Mouse (Mus musculus) ES-E14 (cell line): ENCODE results near the gene St3gal3. TPM values are rescaled to one million over a fixed set of nuclear protein-coding genes. Genes with fewer than 3 reads are reported as not detected.

Source experiments
- DNase-seq: peaks from one replicate; pipeline ENCODE4 v3.0.0-alpha.2; 2013; ENCODE audit warnings: low read depth, low spot score
- H3K27ac ChIP-seq: 2 replicates; pipeline ENCODE4 v1.5.1; 2012; ENCODE audit warnings: low read depth, mild to moderate bottlenecking, low read length, moderate library complexity, mixed read lengths; ENCODE audit not compliant: poor library complexity, insufficient read depth, severe bottlenecking
- H3K36me3 ChIP-seq: 2 replicates; pipeline ENCODE4 v1.6.1; 2012; ENCODE audit warnings: mild to moderate bottlenecking, low read length, moderate library complexity, mixed read lengths; ENCODE audit not compliant: control insufficient read depth, poor library complexity, insufficient read depth, severe bottlenecking
- H3K4me1 ChIP-seq, 2 experiments: fragments of 150-350 bp in 1 of 2; sonication (generic) in 1 of 2; 2 replicates each; pipeline ENCODE4 v1.6.1; 2012; ENCODE audit warnings: low read length in 2 of 2, mild to moderate bottlenecking in 1 of 2, mixed read lengths in 1 of 2; ENCODE audit not compliant: control insufficient read depth in 2 of 2, insufficient read depth in 2 of 2, poor library complexity in 1 of 2
- H3K4me3 ChIP-seq, 2 experiments: fragments of 150-350 bp in 1 of 2; sonication (generic) in 1 of 2; 2 replicates each; pipeline ENCODE4 v1.5.1; 2012; ENCODE audit warnings: low read length in 2 of 2, low read depth in 1 of 2, mild to moderate bottlenecking in 1 of 2, mixed read lengths in 1 of 2; ENCODE audit not compliant: insufficient read depth in 1 of 2, poor library complexity in 1 of 2, severe bottlenecking in 1 of 2
- H3K9ac ChIP-seq: 2 replicates; pipeline ENCODE4 v1.6.1; 2012; ENCODE audit warnings: low read depth, mild to moderate bottlenecking, low read length, mixed read lengths; ENCODE audit not compliant: poor library complexity, insufficient read depth, severe bottlenecking
- H3K9me3 ChIP-seq: fragments of 150-350 bp; sonication (generic); 2 replicates; pipeline ENCODE4 v1.6.1; 2012; ENCODE audit warnings: low read depth, mild to moderate bottlenecking, low read length; ENCODE audit not compliant: control insufficient read depth, insufficient read depth
- CHD2 ChIP-seq: IDR thresholded peaks from 2 replicates; pipeline ENCODE4 v1.6.1; 2014; ENCODE audit warnings: mild to moderate bottlenecking, low read depth, low read length, inconsistent platforms
- HCFC1 ChIP-seq: IDR thresholded peaks from 2 replicates; pipeline ENCODE4 v1.6.1; 2012; ENCODE audit warnings: low read length, inconsistent platforms, borderline replicate concordance; ENCODE audit not compliant: insufficient read depth
- MAFK ChIP-seq: IDR thresholded peaks from 2 replicates; pipeline ENCODE4 v1.6.1; 2014; ENCODE audit warnings: mild to moderate bottlenecking, low read depth, low read length, inconsistent platforms; ENCODE audit not compliant: insufficient read depth
- ZC3H11A ChIP-seq: IDR thresholded peaks from 2 replicates; pipeline ENCODE4 v1.6.1; 2012; ENCODE audit warnings: low read depth, mild to moderate bottlenecking, inconsistent platforms, low read length, borderline replicate concordance
- ZNF384 ChIP-seq: IDR thresholded peaks from 2 replicates; pipeline ENCODE4 v1.6.1; 2012; ENCODE audit warnings: low read depth, low read length, inconsistent platforms
- in situ Hi-C, 2 experiments: fragments of 600-800 bp; cut with MboI; formaldehyde crosslinking; loops; one replicate each; pipeline ENCODE4 v1.15.1; 2025; ENCODE audit warnings: low sequenced_read_pairs in 2 of 2, inconsistent platforms in 1 of 2; ENCODE audit not compliant: unreplicated experiment in 2 of 2
- total RNA-seq: library from RNA; depleted of rRNA; stranded (reverse); fragments of 300-350 nt; gene quantifications from 2 replicates; pipeline ENCODE4 v1.2.3, GENCODE M21; 2012

Gene St3gal3
- total RNA-seq, 1 experiment: 10.9 TPM

DNA sequence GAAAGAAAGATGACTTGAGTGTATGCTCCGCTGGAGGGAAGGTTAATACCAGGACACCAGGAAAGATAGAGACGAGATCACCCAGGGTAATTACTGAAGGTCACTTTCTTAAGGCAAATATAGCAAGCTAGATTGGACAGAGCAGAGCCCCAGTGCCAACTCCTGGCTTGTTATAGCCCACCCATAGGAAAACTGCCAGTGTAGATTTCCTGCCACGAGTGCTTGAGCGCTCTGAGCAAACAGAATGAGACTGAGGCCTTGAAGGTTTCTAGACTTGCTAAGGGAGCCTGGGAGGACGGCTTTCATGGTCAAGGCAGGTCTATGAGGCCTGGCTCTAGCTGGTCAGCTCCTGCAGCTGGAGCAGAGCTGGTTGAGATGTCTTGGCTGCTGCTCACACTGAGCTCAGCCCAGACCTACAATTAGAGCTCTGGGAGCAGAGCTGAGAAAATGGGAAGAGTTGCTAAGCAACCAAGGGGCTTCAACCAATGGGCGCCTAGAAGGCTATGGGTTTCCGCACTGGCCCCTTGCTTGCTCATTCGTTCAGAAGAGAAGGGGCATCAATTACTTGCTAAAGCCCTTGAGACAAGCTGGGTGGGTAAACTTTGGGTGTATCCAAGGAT is 225.8 kb downstream of the St3gal3 start:
- no peak for TF ChIP-seq HCFC1
- no peak for TF ChIP-seq MAFK
- no peak for TF ChIP-seq CHD2
- no peak for TF ChIP-seq ZNF384
- TF ChIP-seq ZC3H11A: no peak
- DNase-seq: no peak
- in situ Hi-C loops: no loop called here
- H3K9ac ChIP-seq: no peak overlapping the region
- H3K4me1 ChIP-seq: peaks cover 0 to 9% of the 10 kb centered on the region in 2 experiments; a peak in 2 of 4 replicates
- peaks cover 32% of the 10 kb centered on the region for H3K36me3 ChIP-seq
- H3K9me3 ChIP-seq: no peaks in the 10 kb centered on the region
- no peak overlapping the region for H3K4me3 ChIP-seq
- no peak overlapping the region for H3K27ac ChIP-seq

DNA sequence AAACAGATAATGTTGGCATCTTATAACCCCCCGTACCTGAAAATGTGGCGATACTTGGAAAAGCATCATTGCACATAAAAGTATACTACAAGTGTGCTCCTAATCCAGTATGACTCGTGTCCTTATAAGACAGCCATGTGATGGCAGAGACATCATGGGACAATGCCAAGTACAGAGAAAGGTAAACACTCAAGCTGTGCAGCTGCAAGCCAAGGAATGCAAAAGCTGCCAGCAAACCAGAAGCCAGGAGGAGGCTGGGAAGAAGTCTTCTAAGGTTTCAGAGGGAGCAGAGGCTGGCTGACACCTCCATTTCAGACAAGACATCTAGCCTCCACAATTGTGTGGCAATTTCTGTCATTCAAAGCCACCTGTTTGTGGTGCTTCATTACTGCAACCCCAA is 228.5 kb downstream of the St3gal3 start:
- no peak for DNase-seq
- H3K4me3 ChIP-seq: no peak overlapping the region
- in situ Hi-C loops: no loop called here
- no peaks in the 10 kb centered on the region for H3K4me1 ChIP-seq
- H3K9ac ChIP-seq: no peak overlapping the region
- no peaks in the 10 kb centered on the region for H3K9me3 ChIP-seq
- no peak overlapping the region for H3K27ac ChIP-seq
- peaks cover 49% of the 10 kb centered on the region for H3K36me3 ChIP-seq
- TF ChIP-seq ZNF384: no peak

GRCm38 (mm10) chr4:117904761-117905160 is 230.0 kb downstream of the St3gal3 start:
- H3K4me3 ChIP-seq: no peak overlapping the region
- H3K36me3 ChIP-seq: peaks cover 60% of the 10 kb centered on the region
- no peaks in the 10 kb centered on the region for H3K9me3 ChIP-seq
- no peak overlapping the region for H3K9ac ChIP-seq
- in situ Hi-C loops: no loop called here
- H3K4me1 ChIP-seq: no peaks in the 10 kb centered on the region
- DNase-seq: no peak
- no peak overlapping the region for H3K27ac ChIP-seq
- TF ChIP-seq CHD2: no peak
- no peak for TF ChIP-seq MAFK
- TF ChIP-seq HCFC1: no peak
- no peak for TF ChIP-seq ZC3H11A
- TF ChIP-seq ZNF384: no peak

GRCm38 (mm10) chr4:117904094-117904493 is 230.6 kb downstream of the St3gal3 start:
- Histone ChIP-seq H3K4me3 (no peak overlapping the region), H3K9me3 (no peaks in the 10 kb centered on the region), H3K36me3 (peaks cover 66% of the 10 kb centered on the region), H3K27ac (no peak overlapping the region), H3K4me1 (no peaks in the 10 kb centered on the region), H3K9ac (no peak overlapping the region)
- in situ Hi-C loops: no loop called here
- no peak for TF ChIP-seq ZC3H11A
- TF ChIP-seq ZNF384: no peak
- TF ChIP-seq MAFK: no peak
- no peak for TF ChIP-seq CHD2
- no peak for TF ChIP-seq HCFC1
- no peak for DNase-seq

DNA sequence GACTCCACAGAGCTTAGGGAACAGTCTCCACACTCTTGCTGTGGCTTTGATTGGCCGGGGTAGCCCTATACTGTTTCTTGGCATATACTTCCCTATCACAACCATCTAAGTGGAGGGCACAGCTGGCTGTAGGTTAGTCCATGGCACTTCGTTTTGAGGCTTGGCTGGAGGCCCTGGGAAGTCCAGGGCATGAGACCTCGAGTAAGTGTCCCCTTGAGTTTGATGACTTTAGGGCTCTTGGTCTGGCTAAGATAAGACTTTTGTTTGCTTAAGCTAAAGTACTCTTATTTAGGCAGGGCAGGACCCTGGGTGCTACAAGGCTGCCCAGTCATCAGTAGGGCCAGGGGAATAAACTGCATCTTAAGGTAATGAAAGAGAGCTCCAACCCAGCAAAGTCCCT is 236.6 kb downstream of the St3gal3 start:
- Histone ChIP-seq H3K4me1 (no peaks in the 10 kb centered on the region), H3K36me3 (peaks cover 62% of the 10 kb centered on the region), H3K9me3 (no peaks in the 10 kb centered on the region), H3K9ac (no peak overlapping the region), H3K4me3 (no peak overlapping the region), H3K27ac (no peak overlapping the region)
- TF ChIP-seq HCFC1 (no peak), CHD2 (no peak), ZNF384 (no peak), MAFK (no peak), ZC3H11A (no peak)
- no peak for DNase-seq
- in situ Hi-C loops: no loop called here
